Mouse (Mus musculus) hindbrain, embryonic 16.5 days (tissue): Measurements from ENCODE around the gene Angptl6. TPM values are rescaled to one million over a fixed set of nuclear protein-coding genes. Genes with fewer than 3 reads are reported as not detected.
A peak's percentile ranks its signal among the peaks of the same experiment; 100 is the strongest.

Experiments used
- ATAC-seq: fragments of 200-750 bp; cut with Nextera tagmentation; 2 replicates; pipeline ENCODE4 v1.8.0; 2017; ENCODE audit warnings: moderate TSS enrichment, moderate library complexity
- H3K27ac ChIP-seq: fragments of 300-500 bp; sonication (generic); 2 replicates; pipeline ENCODE4 v1.5.1; 2014; ENCODE audit warnings: low read depth, mild to moderate bottlenecking, control low read depth, low read length, moderate library complexity
- H3K27me3 ChIP-seq: fragments of 300-500 bp; sonication (generic); replicated peaks from 2 replicates; pipeline ENCODE4 v1.6.1; 2014; ENCODE audit warnings: low read length; ENCODE audit not compliant: control insufficient read depth, insufficient read depth
- H3K36me3 ChIP-seq: fragments of 300-500 bp; sonication (generic); 2 replicates; pipeline ENCODE4 v1.6.1; 2014; ENCODE audit warnings: mild to moderate bottlenecking, low read length, moderate library complexity, mixed read lengths; ENCODE audit not compliant: control insufficient read depth, insufficient read depth
- H3K4me1 ChIP-seq: fragments of 300-500 bp; sonication (generic); 2 replicates; pipeline ENCODE4 v1.6.1; 2014; ENCODE audit warnings: low read depth, low read length; ENCODE audit not compliant: control insufficient read depth, insufficient read depth
- H3K4me2 ChIP-seq: fragments of 300-500 bp; sonication (generic); 2 replicates; pipeline ENCODE4 v1.6.1; 2014; ENCODE audit warnings: mild to moderate bottlenecking, low read length, control low read depth, moderate library complexity
- H3K4me3 ChIP-seq: fragments of 300-500 bp; sonication (generic); 2 replicates; pipeline ENCODE4 v1.5.1; 2014; ENCODE audit warnings: mild to moderate bottlenecking, low read length, control low read depth, moderate library complexity
- H3K9ac ChIP-seq: fragments of 300-500 bp; sonication (generic); 2 replicates; pipeline ENCODE4 v1.6.1; 2014; ENCODE audit warnings: low read depth, mild to moderate bottlenecking, control low read depth, low read length, moderate library complexity
- H3K9me3 ChIP-seq: fragments of 300-500 bp; sonication (generic); 2 replicates; pipeline ENCODE4 v1.6.1; 2014; ENCODE audit warnings: mild to moderate bottlenecking, low read length, moderate library complexity; ENCODE audit not compliant: control insufficient read depth
- WGBS: fragments of 180-500 bp; shearing (Covaris S2); extraction: QIAGEN DNeasy Blood & Tissue Kit; methylation state at CpG from one replicate; pipeline ENCODE4 v1.1.7; 2014; 5-methylcytosine and 5-hydroxymethylcytosine counted together
- polyA plus RNA-seq: library from polyadenylated mRNA; unstranded; fragments of >200 nt; fragmentation: Nextera tagmentation; extraction: Ambion mirVana; gene quantifications from 2 replicates; pipeline ENCODE4 v1.2.1, GENCODE M21; 2015

Angptl6 gene
- polyA plus RNA-seq: 15.6 and 18.1 TPM in 2 replicates

- Histone ChIP-seq H3K4me2 (peak within 1 kb of the TSS; percentile 64), H3K9me3 (no peaks in the 10 kb centered on the region), H3K4me3 (peak within 1 kb of the TSS; percentile 44), H3K36me3 (no peaks in the 10 kb centered on the region), H3K27ac (peak within 1 kb of the TSS; percentile 90), H3K4me1 (peaks cover 4% of the 10 kb centered on the region), H3K27me3 (no peaks in the 10 kb centered on the region), H3K9ac (peak within 1 kb of the TSS; percentile 75)
- WGBS: 92% methylated on average over 13 of the region's 13 CpGs
- ATAC-seq: no peak
These were observed at the start of gene Angptl6 for GRCm38 (mm10) chr9:20879097-20879792. TSS of gene Angptl6 (minus strand) at chr9:20879727.

DNA sequence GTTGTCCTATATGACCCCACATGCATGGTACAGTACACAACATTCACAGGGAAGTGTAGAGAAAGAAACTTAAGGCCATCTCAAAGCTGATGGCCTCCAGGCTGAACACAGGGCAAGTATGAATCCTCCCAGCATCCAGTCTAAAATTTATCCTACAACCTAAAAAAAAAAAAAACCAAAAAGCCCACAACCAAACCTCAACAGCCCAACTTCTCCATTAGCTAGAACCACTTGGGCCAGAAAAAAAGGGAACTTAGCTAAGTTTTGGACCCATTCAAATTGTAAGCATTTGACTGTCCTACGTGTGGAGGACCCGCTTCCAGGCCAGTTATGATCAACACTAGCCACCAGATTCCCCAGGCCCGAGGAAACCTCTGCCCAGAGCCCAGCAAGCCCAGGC, 43.7 kb upstream of the Angptl6 start:
- ATAC-seq: no peak
- WGBS: 96% methylated on average over 3 of the region's 3 CpGs
- no peak overlapping the region for H3K27ac ChIP-seq
- H3K9me3 ChIP-seq: no peaks in the 10 kb centered on the region
- H3K4me1 ChIP-seq: no peaks in the 10 kb centered on the region
- H3K4me3 ChIP-seq: no peak overlapping the region
- H3K9ac ChIP-seq: no peak overlapping the region
- no peaks in the 10 kb centered on the region for H3K27me3 ChIP-seq
- peaks cover 62% of the 10 kb centered on the region for H3K36me3 ChIP-seq
- no peak overlapping the region for H3K4me2 ChIP-seq

DNA sequence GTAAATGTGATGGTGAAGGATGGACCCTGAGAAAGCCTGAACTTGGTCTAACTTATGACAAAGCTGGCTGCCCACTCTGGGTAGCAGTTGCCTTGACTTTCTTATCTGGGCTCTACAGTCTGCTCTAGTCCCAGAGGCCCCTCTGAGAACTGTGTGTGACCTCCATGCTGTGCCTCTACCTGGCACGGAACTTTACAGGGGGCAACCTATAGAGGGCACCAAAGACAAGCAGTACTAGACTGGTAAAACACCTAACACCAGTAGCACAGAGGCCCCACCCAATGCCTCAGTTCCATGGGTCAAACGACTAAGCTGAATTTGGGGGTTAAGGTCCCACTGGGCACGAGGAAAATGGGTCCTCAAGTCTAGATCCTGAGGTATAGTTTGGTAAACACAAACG, 36.6 kb upstream of the Angptl6 start:
- no peak overlapping the region for H3K4me3 ChIP-seq
- H3K36me3 ChIP-seq: peaks cover 81% of the 10 kb centered on the region
- H3K27me3 ChIP-seq: no peaks in the 10 kb centered on the region
- ATAC-seq: no peak
- H3K9ac ChIP-seq: no peak overlapping the region
- no peaks in the 10 kb centered on the region for H3K4me1 ChIP-seq
- no peaks in the 10 kb centered on the region for H3K9me3 ChIP-seq
- H3K4me2 ChIP-seq: no peak overlapping the region
- no peak overlapping the region for H3K27ac ChIP-seq
- 86% methylated on average over 4 of the region's 4 CpGs for WGBS

DNA sequence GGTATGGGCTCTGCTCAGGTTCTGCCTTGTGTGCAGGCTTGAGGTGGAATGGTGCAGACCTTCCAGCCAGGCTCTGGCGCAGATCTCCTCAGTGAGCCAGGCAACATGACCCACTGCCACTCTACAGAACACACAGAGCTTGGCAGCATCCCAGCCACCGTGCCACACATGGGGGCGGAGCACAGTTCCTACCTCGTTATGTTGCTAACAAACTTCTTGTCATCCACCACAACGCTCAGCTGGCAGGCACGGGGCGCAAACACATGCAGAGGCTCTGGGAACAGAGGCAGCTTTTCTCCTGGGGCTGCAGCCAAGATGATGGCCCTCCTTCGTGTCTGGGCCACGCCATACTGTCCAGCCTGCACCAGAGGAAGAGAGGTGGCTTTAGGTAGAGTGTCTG, 30.4 kb upstream of the Angptl6 start:
- Histone ChIP-seq H3K27me3 (no peaks in the 10 kb centered on the region), H3K9me3 (no peaks in the 10 kb centered on the region), H3K27ac (no peak overlapping the region), H3K4me2 (no peak overlapping the region), H3K9ac (no peak overlapping the region), H3K36me3 (peaks cover 71% of the 10 kb centered on the region), H3K4me3 (no peak overlapping the region), H3K4me1 (no peaks in the 10 kb centered on the region)
- ATAC-seq: no peak
- 92% methylated on average over 9 of the region's 9 CpGs for WGBS

GRCm38 (mm10) chr9:20902174-20902491, 22.6 kb upstream of the Angptl6 start:
- Histone ChIP-seq H3K36me3 (peaks cover 6% of the 10 kb centered on the region; the same call in 1 of the 2 replicates), H3K9ac (no peak overlapping the region), H3K27me3 (no peaks in the 10 kb centered on the region), H3K4me2 (no peak overlapping the region), H3K27ac (no peak overlapping the region), H3K9me3 (no peaks in the 10 kb centered on the region), H3K4me1 (peaks cover 8% of the 10 kb centered on the region), H3K4me3 (no peak overlapping the region)
- ATAC-seq: no peak
- 34% methylated on average over 6 of the region's 6 CpGs for WGBS

GRCm38 (mm10) chr9:20901466-20902173, 22.1 kb upstream of the Angptl6 start:
- Histone ChIP-seq H3K9me3 (no peaks in the 10 kb centered on the region), H3K27ac (no peak overlapping the region), H3K27me3 (no peaks in the 10 kb centered on the region), H3K9ac (no peak overlapping the region), H3K36me3 (peaks cover 6% of the 10 kb centered on the region; the same call in 1 of the 2 replicates), H3K4me1 (peaks cover 13% of the 10 kb centered on the region), H3K4me2 (no peak overlapping the region), H3K4me3 (no peak overlapping the region)
- WGBS: 15% methylated on average over 13 of the region's 13 CpGs
- no peak for ATAC-seq

GRCm38 (mm10) chr9:20898511-20899073, 19.1 kb upstream of the Angptl6 start, which contains the start of gene Eif3g:
TSS of gene Eif3g (minus strand) at chr9:20898623.
- peak; percentile 91 for ATAC-seq
- Histone ChIP-seq H3K27ac (peak within 1 kb of the TSS; percentile 51; the same call in 1 of the 2 replicates), H3K9ac (peak within 1 kb of the TSS; percentile 95), H3K27me3 (no peaks in the 10 kb centered on the region), H3K4me3 (peak within 1 kb of the TSS; percentile 95), H3K36me3 (peaks cover 27% of the 10 kb centered on the region), H3K4me1 (peaks cover 13% of the 10 kb centered on the region), H3K9me3 (no peaks in the 10 kb centered on the region), H3K4me2 (peak within 1 kb of the TSS; percentile 99)
- 5% methylated on average over 30 of the region's 34 CpGs for WGBS

GRCm38 (mm10) chr9:20897736-20898510, 18.4 kb upstream of the Angptl6 start:
- peak overlapping the region; percentile 95 for H3K4me3 ChIP-seq
- peak overlapping the region; percentile 99 for H3K4me2 ChIP-seq
- peaks cover 13% of the 10 kb centered on the region for H3K4me1 ChIP-seq
- 12% methylated on average over 19 of the region's 39 CpGs for WGBS
- peak overlapping the region; percentile 51; the same call in 1 of the 2 replicates for H3K27ac ChIP-seq
- ATAC-seq: peak; percentile 74
- peaks cover 33% of the 10 kb centered on the region for H3K36me3 ChIP-seq
- peak overlapping the region; percentile 95 for H3K9ac ChIP-seq
- H3K27me3 ChIP-seq: no peaks in the 10 kb centered on the region
- no peaks in the 10 kb centered on the region for H3K9me3 ChIP-seq
